Mouse (Mus musculus) mouse embryonic stem cell (cell line): Measurements from ENCODE around the gene Med27.
"Not testable (repeated sequence)": the region's sequence is repeated elsewhere in the genome, so short reads cannot be mapped to it uniquely, and the experiment has no call there.

ENCODE experiments used
- in situ Hi-C, 2 experiments: fragments of 300-500 bp; cut with MboI; formaldehyde crosslinking; loops; 1 replicate in 1 of 2; 3 replicates in 1 of 2; pipeline ENCODE4 v1.14.3; 2019 to 2020; ENCODE audit warnings: low sequenced_read_pairs in 2 of 2, low pct_unique_long_range_greater_than_20kb in 1 of 2, mixed read lengths in 1 of 2; ENCODE audit not compliant: unreplicated experiment in 1 of 2

The Med27 gene

GRCm38 (mm10) chr2:29491656-29492055 is 145.0 kb downstream of the Med27 start:
- in situ Hi-C loops: no loop called here

- in situ Hi-C loops: no loop called here
Measured at GRCm38 (mm10) chr2:29493396-29494031, 146.9 kb downstream of the Med27 start.

- in situ Hi-C loops: no loop called here
Measured at GRCm38 (mm10) chr2:29495271-29495670, 148.7 kb downstream of the Med27 start.

GRCm38 (mm10) chr2:29500601-29501350 is 154.2 kb downstream of the Med27 start:
- in situ Hi-C loops: no loop called here

GRCm38 (mm10) chr2:29501381-29501780 is 154.8 kb downstream of the Med27 start:
- in situ Hi-C loops: no loop called here

- in situ Hi-C loops: no loop called here
Measured at GRCm38 (mm10) chr2:29504848-29505247, 158.2 kb downstream of the Med27 start.

DNA sequence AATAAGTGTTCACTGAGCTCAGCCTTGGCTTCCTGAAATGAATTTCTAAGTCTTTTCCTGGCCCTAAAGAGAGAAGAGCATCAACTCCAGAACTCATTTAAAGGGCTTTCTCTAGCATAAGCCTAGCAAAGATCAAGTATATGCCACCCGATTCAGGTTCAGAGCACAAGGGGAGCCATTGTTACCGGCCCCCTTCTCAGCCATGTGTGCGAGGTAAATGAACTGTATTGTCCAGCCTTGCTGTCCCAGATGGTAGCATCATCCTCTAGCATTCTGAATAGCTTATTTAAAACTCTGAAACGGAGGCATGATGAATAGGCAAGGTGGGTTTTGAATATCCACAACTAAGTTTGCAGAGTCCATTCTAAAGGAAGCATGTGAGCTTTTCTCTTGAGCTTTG is 159.8 kb downstream of the Med27 start:
- in situ Hi-C loops: no loop called here

- in situ Hi-C loops: no loop called here
Measured at GRCm38 (mm10) chr2:29513131-29513530, 166.5 kb downstream of the Med27 start.

DNA sequence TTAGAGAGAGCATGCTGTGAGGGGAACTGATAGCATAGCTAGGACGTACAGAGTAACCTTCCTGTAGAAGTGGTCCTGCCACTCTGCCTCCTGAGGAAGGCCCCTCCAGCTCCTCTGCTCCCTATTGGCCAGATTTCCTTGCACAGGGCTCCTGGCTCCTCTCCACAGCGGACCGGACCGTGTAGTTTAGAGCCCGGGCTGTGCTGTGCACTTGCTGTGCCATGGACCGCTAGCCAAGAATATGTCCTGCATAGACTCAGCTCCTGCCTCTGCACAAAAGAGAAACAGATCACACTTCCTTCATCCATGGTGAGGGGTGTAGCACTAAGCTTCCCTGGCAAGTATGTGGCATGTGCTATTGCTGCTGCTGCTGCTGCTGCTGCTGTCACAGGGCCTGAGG is 168.2 kb downstream of the Med27 start:
- in situ Hi-C loops: no loop called here

GRCm38 (mm10) chr2:29515831-29516447 is 169.3 kb downstream of the Med27 start:
- in situ Hi-C loops: no loop called here

GRCm38 (mm10) chr2:29516621-29517170 is 170.1 kb downstream of the Med27 start:
- in situ Hi-C loops: no loop called here

GRCm38 (mm10) chr2:29519402-29519801 is 172.8 kb downstream of the Med27 start:
- in situ Hi-C loops: no loop called here

- in situ Hi-C loops: no loop called here
Measured at GRCm38 (mm10) chr2:29520206-29520605, 173.6 kb downstream of the Med27 start.

- in situ Hi-C loops: no loop called here
Measured at GRCm38 (mm10) chr2:29521486-29521885, 174.9 kb downstream of the Med27 start.

GRCm38 (mm10) chr2:29523918-29524811 is 177.5 kb downstream of the Med27 start:
- in situ Hi-C loops: no loop called here

DNA sequence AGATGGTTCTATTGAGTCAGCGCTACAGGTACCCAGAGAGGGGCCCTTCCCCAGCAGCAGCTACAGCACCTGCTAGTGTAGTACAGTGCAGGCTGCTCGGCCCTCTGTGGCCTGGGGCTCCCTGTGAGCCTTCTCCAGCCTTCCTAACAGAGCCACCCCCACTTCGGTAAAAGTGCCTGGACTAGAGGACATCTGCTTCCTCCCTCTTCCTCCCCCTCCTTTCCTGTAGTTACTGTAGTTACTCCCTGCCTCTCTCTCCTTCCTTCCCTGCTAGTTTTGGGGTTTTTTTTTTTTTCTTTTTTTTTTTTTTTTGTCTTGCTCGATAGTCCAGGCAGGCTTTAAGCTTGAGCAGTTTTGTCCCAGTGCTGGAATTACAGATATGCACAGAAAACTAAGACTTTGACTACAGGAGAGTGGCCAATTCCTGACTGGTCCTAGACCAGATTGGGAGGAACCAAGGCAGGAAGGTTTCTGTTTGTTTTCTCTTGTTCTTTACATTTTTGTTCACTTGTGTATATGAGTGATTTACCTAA is 178.7 kb downstream of the Med27 start:
- in situ Hi-C loops: no loop called here

GRCm38 (mm10) chr2:29526266-29526665 is 179.6 kb downstream of the Med27 start:
- in situ Hi-C loops: no loop called here

- in situ Hi-C loops: not testable (repeated sequence)
Measured at GRCm38 (mm10) chr2:29527480-29527879, 180.9 kb downstream of the Med27 start.
